20 mouse cellular contexts compared by ENCODE assay signal in genomic region chr13:56344355-56344754, GRCm38 (mm10).
"Had no signal": no experiment of that assay in that cellular context is flagged by ENCODE, and none has a peak within 500 bp of the region (broad histone marks: within the 10 kb centered on the region; RNA-seq: fewer than 3 reads in every experiment).

No protein-coding gene starts in this region.

- H3K9me3 ChIP-seq: limb, embryonic 13.5 days; lung, embryonic 15.5 days had no signal

- DNase-seq: kidney, adult 11 months; kidney, adult 9 months; layer of hippocampus, adult 9-11 months; liver, postnatal 0 days; lung, postnatal 10 days; lung, postnatal 4 days; midbrain, embryonic 14.5 days; right cerebral cortex, adult 18-20 months; right cerebral cortex, postnatal 14 days; right cerebral cortex, postnatal 4 days; thymus, adult 2 months; thymus, postnatal 14 days; thymus, postnatal 4 days had no signal

- ATAC-seq: liver, postnatal 0 days had no signal

- H3K36me3 ChIP-seq: limb, embryonic 13.5 days; lung, embryonic 15.5 days had no signal

- H3K27ac ChIP-seq: layer of hippocampus, adult 2 months; liver, embryonic 14.5 days; lung, embryonic 15.5 days; stomach, postnatal 0 days had no signal

- H3K4me2 ChIP-seq: limb, embryonic 13.5 days; liver, embryonic 11.5 days; lung, embryonic 15.5 days; midbrain, embryonic 11.5 days had no signal

- H3K4me3 ChIP-seq: layer of hippocampus, adult 2 months; limb, embryonic 13.5 days; lung, embryonic 15.5 days had no signal

- H3K9ac ChIP-seq: limb, embryonic 13.5 days; liver, embryonic 14.5 days; liver, postnatal 0 days; lung, embryonic 15.5 days had no signal

- H3K27me3 ChIP-seq: limb, embryonic 13.5 days; lung, embryonic 15.5 days had no signal
